Mouse (Mus musculus): ENCODE data around the gene Trim28.
"Not testable (repeated sequence)": the region's sequence is repeated elsewhere in the genome, so short reads cannot be mapped to it uniquely, and the experiment has no call there.

Gene Trim28

GRCm38 (mm10) chr7:13059536-13059935, 60.6 kb downstream of the Trim28 start:
- no peak for DNase-seq (ENCODE audit: low read depth, low spot score)

GRCm38 (mm10) chr7:13063399-13063798, 64.5 kb downstream of the Trim28 start:
- DNase-seq (ENCODE audit: low read depth, low spot score), result not testable (repeated sequence)

- DNase-seq (ENCODE audit: low read depth, low spot score), result no peak
Measured at GRCm38 (mm10) chr7:13072293-13072692, 73.4 kb downstream of the Trim28 start.
